Mouse (Mus musculus) retina, postnatal 7 days (tissue): ENCODE data around the gene Gm49661.

ENCODE experiments used
- DNase-seq: peaks from one replicate; pipeline ENCODE4 v3.0.0-alpha.2; 2012; ENCODE audit warnings: low read depth, low spot score

The Gm49661 gene

GRCm38 (mm10) chr8:84967532-84968304 lies 1.5 kb downstream of the Gm49661 start:
- DNase-seq = no peak

GRCm38 (mm10) chr8:84966603-84967002 lies 2.6 kb downstream of the Gm49661 start:
- no peak for DNase-seq

GRCm38 (mm10) chr8:84965731-84966291 lies 3.4 kb downstream of the Gm49661 start:
- DNase-seq = no peak

GRCm38 (mm10) chr8:84963952-84964351 lies 5.3 kb downstream of the Gm49661 start:
- no peak for DNase-seq

GRCm38 (mm10) chr8:84959811-84960210 lies 9.4 kb downstream of the Gm49661 start:
- DNase-seq = no peak

GRCm38 (mm10) chr8:84956768-84957167 lies 12.5 kb downstream of the Gm49661 start:
- DNase-seq = peak; percentile 78

GRCm38 (mm10) chr8:84952612-84953255 lies 16.5 kb downstream of the Gm49661 start:
- DNase-seq = no peak

- no peak for DNase-seq
These were observed 19.5 kb downstream of the Gm49661 start for GRCm38 (mm10) chr8:84949753-84950152.

- DNase-seq = no peak
These were observed 22.0 kb downstream of the Gm49661 start for GRCm38 (mm10) chr8:84947241-84947545.

- DNase-seq = no peak
These were observed 22.5 kb downstream of the Gm49661 start, which contains the start of gene Rtbdn for GRCm38 (mm10) chr8:84946528-84947240. TSS of gene Rtbdn (plus strand) at chr8:84946991.

GRCm38 (mm10) chr8:84945633-84946527 lies 23.4 kb downstream of the Gm49661 start:
- no peak for DNase-seq

GRCm38 (mm10) chr8:84945235-84945632 lies 24.0 kb downstream of the Gm49661 start:
- DNase-seq = no peak

- peak; percentile 66 for DNase-seq
These were observed 24.6 kb downstream of the Gm49661 start for GRCm38 (mm10) chr8:84944478-84945160.

- DNase-seq = no peak
These were observed 25.5 kb downstream of the Gm49661 start for GRCm38 (mm10) chr8:84943699-84944098.

- DNase-seq = no peak
These were observed 31.4 kb downstream of the Gm49661 start for GRCm38 (mm10) chr8:84937620-84938485.

GRCm38 (mm10) chr8:84936962-84937546 lies 32.2 kb downstream of the Gm49661 start, which contains the start of gene Mast1:
TSS of gene Mast1 (minus strand) at chr8:84937359.
- DNase-seq = peak; percentile 57

- no peak for DNase-seq
These were observed 32.9 kb downstream of the Gm49661 start for GRCm38 (mm10) chr8:84936041-84936961.

GRCm38 (mm10) chr8:84935489-84935888 lies 33.7 kb downstream of the Gm49661 start:
- no peak for DNase-seq
